Mouse (Mus musculus) myocyte (in vitro differentiated cells): ENCODE results near the gene 9430015G10Rik. TPM values are rescaled to one million over a fixed set of nuclear protein-coding genes. Genes with fewer than 3 reads are reported as not detected.

Source experiments
- H3K27me3 ChIP-seq: one replicate; pipeline ENCODE4 v1.6.1; 2011; ENCODE audit not compliant: control insufficient read depth, insufficient read depth, insufficient read length
- H3K36me3 ChIP-seq: one replicate; pipeline ENCODE4 v1.6.1; 2011; ENCODE audit not compliant: control insufficient read depth, insufficient read depth
- H3K4me2 ChIP-seq: one replicate; pipeline ENCODE4 v1.6.1; 2011; ENCODE audit warnings: low read depth, control low read depth
- H3K4me3 ChIP-seq: one replicate; pipeline ENCODE4 v1.5.1; 2011; ENCODE audit warnings: mild to moderate bottlenecking, control low read depth, moderate library complexity
- H3K79me2 ChIP-seq: one replicate; pipeline ENCODE4 v1.6.1; 2011; ENCODE audit not compliant: control insufficient read depth, insufficient read depth
- H3ac ChIP-seq: one replicate; pipeline ENCODE4 v1.6.1; 2011; ENCODE audit not compliant: control insufficient read depth, insufficient read length
- CEBPB ChIP-seq: IDR thresholded peaks from 2 replicates; pipeline ENCODE4 v1.6.1; 2011; ENCODE audit warnings: mild to moderate bottlenecking, moderate library complexity; ENCODE audit not compliant: poor library complexity, insufficient read depth, severe bottlenecking
- E2F4 ChIP-seq: IDR thresholded peaks from one replicate; pipeline ENCODE4 v1.6.1; 2011; ENCODE audit warnings: mild to moderate bottlenecking, control low read depth, moderate library complexity; ENCODE audit not compliant: insufficient read depth
- MAX ChIP-seq: IDR thresholded peaks from one replicate; pipeline ENCODE4 v1.6.1; 2011; ENCODE audit warnings: low read depth, mild to moderate bottlenecking, control low read depth
- MYOD1 ChIP-seq, 3 experiments: IDR thresholded peaks; one replicate each; pipeline ENCODE4 v1.6.1; 2011; ENCODE audit warnings: control low read depth in 2 of 3, low read depth in 2 of 3, mild to moderate bottlenecking in 2 of 3, moderate library complexity in 1 of 3; ENCODE audit not compliant: insufficient read length in 2 of 3, control insufficient read depth in 1 of 3
- MYOG ChIP-seq, 3 experiments: IDR thresholded peaks; one replicate each; pipeline ENCODE4 v1.6.1; 2011; ENCODE audit warnings: control low read depth in 2 of 3, low read depth in 2 of 3, mild to moderate bottlenecking in 2 of 3; ENCODE audit not compliant: insufficient read length in 2 of 3, control insufficient read depth in 1 of 3, insufficient read depth in 1 of 3
- POLR2A ChIP-seq: IDR thresholded peaks from one replicate; pipeline ENCODE4 v1.6.1; 2011; ENCODE audit warnings: low read depth, mild to moderate bottlenecking, control low read depth, moderate library complexity; ENCODE audit not compliant: insufficient read length
- POLR2AphosphoS2 ChIP-seq: IDR thresholded peaks from one replicate; pipeline ENCODE4 v1.6.1; 2011; ENCODE audit warnings: low read depth, control low read depth; ENCODE audit not compliant: insufficient read length
- REST ChIP-seq: IDR thresholded peaks from one replicate; pipeline ENCODE4 v1.6.1; 2011; ENCODE audit warnings: mild to moderate bottlenecking, control low read depth, moderate library complexity; ENCODE audit not compliant: insufficient read depth, insufficient read length
- SRF ChIP-seq: IDR thresholded peaks from one replicate; pipeline ENCODE4 v1.6.1; 2011; ENCODE audit warnings: low read depth; ENCODE audit not compliant: control insufficient read depth, insufficient read length
- TCF12 ChIP-seq: IDR thresholded peaks from one replicate; pipeline ENCODE4 v1.6.1; 2011; ENCODE audit warnings: mild to moderate bottlenecking, control low read depth; ENCODE audit not compliant: poor library complexity, insufficient read depth, severe bottlenecking
- TCF3 ChIP-seq: IDR thresholded peaks from one replicate; pipeline ENCODE4 v1.6.1; 2011; ENCODE audit warnings: low read depth, control low read depth; ENCODE audit not compliant: insufficient read length
- USF1 ChIP-seq: IDR thresholded peaks from one replicate; pipeline ENCODE4 v1.6.1; 2011; ENCODE audit warnings: low read depth, mild to moderate bottlenecking, control low read depth, moderate library complexity
- polyA plus RNA-seq: library from polyadenylated mRNA; unstranded; fragments of >200 nt; fragmentation: generic; extraction: Trizol; gene quantifications from one replicate; pipeline ENCODE4 v1.2.1, GENCODE M21; 2012; ENCODE audit warnings: missing spikeins

Gene 9430015G10Rik
- polyA plus RNA-seq, 1 experiment: 11.0 TPM

DNA sequence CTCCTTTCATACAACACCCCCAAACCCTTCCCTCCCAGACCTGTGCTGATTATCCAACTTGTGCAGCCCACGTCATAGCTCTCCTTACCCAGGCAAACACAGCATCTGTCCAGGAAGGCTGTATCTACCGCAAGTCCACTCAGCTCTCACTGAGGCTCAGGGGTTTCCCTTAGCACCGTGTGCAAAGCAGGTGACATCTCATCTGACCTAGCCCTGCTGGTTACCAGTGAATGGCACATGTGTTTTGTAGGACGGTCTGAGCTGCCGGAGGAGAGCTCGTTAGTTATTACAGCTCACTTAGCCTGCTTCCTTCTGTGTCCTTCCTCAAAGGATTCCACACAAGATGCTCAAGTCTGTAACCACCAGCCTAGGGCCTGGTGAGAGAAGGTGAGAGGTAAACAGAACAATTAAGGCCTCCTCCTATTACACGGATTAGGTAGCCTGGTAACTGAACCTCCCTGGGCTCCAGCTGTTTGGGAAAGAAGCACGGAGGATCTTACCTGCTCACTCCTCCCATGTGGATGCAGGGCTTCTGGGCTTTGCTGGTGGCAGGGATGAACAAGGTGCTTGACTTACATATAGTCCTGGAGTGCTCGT, 11.9 kb upstream of the 9430015G10Rik start:
- Histone ChIP-seq H3K27me3 (peaks cover 37% of the 10 kb centered on the region), H3K36me3 (no peaks in the 10 kb centered on the region), H3K79me2 (no peaks in the 10 kb centered on the region), H3K4me3 (no peak overlapping the region), H3K4me2 (no peak overlapping the region), H3ac (no peak overlapping the region)
- TF ChIP-seq MYOD1 (IDR thresholded peaks at IDR 0.05; ENCODE audit: control insufficient read depth in 1 of 3, insufficient read length in 2 of 3, low read depth in 2 of 3) (no peak), E2F4 (no peak), SRF (no peak), REST (no peak), USF1 (no peak), TCF3 (no peak), MAX (no peak), POLR2AphosphoS2 (no peak), CEBPB (no peak), TCF12 (no peak), POLR2A (no peak), MYOG (IDR thresholded peaks at IDR 0.05; ENCODE audit: control insufficient read depth in 1 of 3, insufficient read depth in 1 of 3, insufficient read length in 2 of 3, low read depth in 2 of 3) (no peak)

DNA sequence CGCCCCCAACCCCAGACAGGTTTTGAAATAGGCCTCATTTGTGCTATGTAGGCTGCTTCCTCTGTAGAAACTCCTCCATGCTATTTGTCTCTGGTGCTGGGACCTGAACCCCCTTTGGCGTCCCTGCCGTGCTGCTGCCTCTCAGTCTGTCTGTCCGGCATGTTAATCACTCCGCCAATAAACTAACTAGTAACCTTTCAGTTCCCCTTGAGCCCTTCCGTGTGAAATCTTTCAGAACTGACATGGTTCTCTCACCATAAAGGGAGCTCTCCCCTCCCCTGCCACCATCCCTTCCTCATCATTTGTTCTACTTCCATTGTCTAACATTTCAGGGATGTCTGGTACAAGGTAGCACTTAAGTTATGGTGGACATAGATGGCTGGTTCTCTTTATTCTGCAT, 10.4 kb upstream of the 9430015G10Rik start:
- TF ChIP-seq REST (no peak), TCF3 (no peak), SRF (no peak), MAX (no peak), E2F4 (no peak), POLR2A (no peak), POLR2AphosphoS2 (no peak), CEBPB (no peak), MYOD1 (IDR thresholded peaks at IDR 0.05; ENCODE audit: control insufficient read depth in 1 of 3, insufficient read length in 2 of 3, low read depth in 2 of 3) (no peak), TCF12 (no peak), MYOG (IDR thresholded peaks at IDR 0.05; ENCODE audit: control insufficient read depth in 1 of 3, insufficient read depth in 1 of 3, insufficient read length in 2 of 3, low read depth in 2 of 3) (no peak), USF1 (no peak)
- Histone ChIP-seq H3K79me2 (no peaks in the 10 kb centered on the region), H3K36me3 (no peaks in the 10 kb centered on the region), H3ac (no peak overlapping the region), H3K4me3 (no peak overlapping the region), H3K27me3 (peaks cover 30% of the 10 kb centered on the region), H3K4me2 (no peak overlapping the region)

DNA sequence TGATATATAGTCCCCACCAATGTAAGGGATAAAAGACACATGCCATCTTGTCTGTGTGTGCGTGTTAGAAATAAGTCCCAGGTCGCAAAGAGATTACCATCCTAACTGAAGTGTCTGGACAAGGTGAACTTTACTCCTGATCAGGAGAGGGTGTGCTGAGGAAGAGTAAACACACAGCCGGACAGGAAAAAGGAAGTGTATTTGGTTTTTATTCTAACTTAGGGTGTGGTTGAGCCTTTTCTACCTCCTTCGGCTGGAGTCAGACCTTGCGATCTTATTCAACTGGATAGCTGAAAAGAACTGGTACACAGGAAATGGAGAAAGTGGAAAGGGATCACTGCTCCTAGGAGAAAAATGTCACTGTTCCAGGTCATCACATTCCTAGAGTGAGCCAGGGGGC, 9.3 kb upstream of the 9430015G10Rik start:
- no peak for TF ChIP-seq MYOD1 (IDR thresholded peaks at IDR 0.05; ENCODE audit: control insufficient read depth in 1 of 3, insufficient read length in 2 of 3, low read depth in 2 of 3)
- no peak for TF ChIP-seq TCF3
- no peak for TF ChIP-seq E2F4
- no peak for TF ChIP-seq CEBPB
- TF ChIP-seq POLR2AphosphoS2: no peak
- TF ChIP-seq TCF12: no peak
- TF ChIP-seq MYOG (IDR thresholded peaks at IDR 0.05; ENCODE audit: control insufficient read depth in 1 of 3, insufficient read depth in 1 of 3, insufficient read length in 2 of 3, low read depth in 2 of 3): no peak
- H3K4me3 ChIP-seq: no peak overlapping the region
- no peak overlapping the region for H3ac ChIP-seq
- H3K4me2 ChIP-seq: no peak overlapping the region
- no peaks in the 10 kb centered on the region for H3K79me2 ChIP-seq
- no peaks in the 10 kb centered on the region for H3K36me3 ChIP-seq
- peaks cover 29% of the 10 kb centered on the region for H3K27me3 ChIP-seq

DNA sequence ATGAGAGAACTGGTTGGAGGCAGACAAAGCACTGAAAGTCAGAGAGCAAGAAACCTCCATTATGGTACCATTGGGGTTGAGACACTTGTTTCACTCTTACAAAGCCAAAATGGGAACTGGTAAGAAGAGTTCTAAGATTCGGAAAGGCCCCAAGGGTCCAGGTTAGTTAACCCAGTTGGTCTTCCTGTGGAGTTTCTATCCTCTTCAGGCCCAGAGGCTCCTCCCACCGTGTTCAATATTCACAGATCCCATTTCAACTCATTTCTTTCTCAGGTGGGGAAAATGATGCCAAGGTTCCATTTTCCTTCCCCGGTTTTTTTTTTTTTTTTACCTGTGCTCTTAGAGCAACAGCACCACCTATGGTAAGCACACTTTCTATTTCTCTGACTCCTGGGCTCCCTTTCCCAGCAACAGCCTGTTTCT, 8.3 kb upstream of the 9430015G10Rik start:
- Histone ChIP-seq H3K4me2 (no peak overlapping the region), H3K79me2 (no peaks in the 10 kb centered on the region), H3K4me3 (no peak overlapping the region), H3K36me3 (no peaks in the 10 kb centered on the region), H3ac (no peak overlapping the region), H3K27me3 (peaks cover 29% of the 10 kb centered on the region)
- TF ChIP-seq E2F4 (no peak), POLR2AphosphoS2 (no peak), SRF (no peak), MAX (no peak), CEBPB (no peak), MYOD1 (IDR thresholded peaks at IDR 0.05; ENCODE audit: control insufficient read depth in 1 of 3, insufficient read length in 2 of 3, low read depth in 2 of 3) (no peak), POLR2A (no peak)

DNA sequence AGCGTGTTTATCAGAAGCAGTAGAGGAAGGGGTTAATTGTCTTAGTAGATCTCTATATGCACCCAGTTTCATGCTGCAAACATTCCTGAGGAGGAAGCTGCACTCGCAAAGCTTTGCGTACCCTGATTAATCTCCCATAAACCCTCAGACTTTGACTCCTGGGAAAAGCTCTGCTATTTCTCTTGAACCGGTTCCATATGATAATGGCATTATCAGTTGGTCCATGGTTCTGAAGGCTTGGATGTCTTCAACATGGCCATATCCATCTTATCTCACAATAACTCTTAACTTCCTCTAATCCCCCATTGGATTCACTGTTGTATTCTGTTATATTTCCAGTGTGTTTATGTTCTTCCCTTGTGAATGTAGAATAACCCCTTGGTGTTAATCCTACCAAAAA, 6.4 kb upstream of the 9430015G10Rik start:
- Histone ChIP-seq H3K36me3 (no peaks in the 10 kb centered on the region), H3K79me2 (no peaks in the 10 kb centered on the region), H3K4me3 (no peak overlapping the region), H3ac (no peak overlapping the region), H3K4me2 (no peak overlapping the region), H3K27me3 (peaks cover 14% of the 10 kb centered on the region)
- no peak for TF ChIP-seq MAX
- TF ChIP-seq CEBPB: no peak
- TF ChIP-seq SRF: no peak
- no peak for TF ChIP-seq E2F4
- no peak for TF ChIP-seq MYOG (IDR thresholded peaks at IDR 0.05; ENCODE audit: control insufficient read depth in 1 of 3, insufficient read depth in 1 of 3, insufficient read length in 2 of 3, low read depth in 2 of 3)
- no peak for TF ChIP-seq POLR2AphosphoS2
- no peak for TF ChIP-seq TCF3
- TF ChIP-seq REST: no peak
- TF ChIP-seq TCF12: no peak
- TF ChIP-seq POLR2A: no peak
- no peak for TF ChIP-seq USF1
- no peak for TF ChIP-seq MYOD1 (IDR thresholded peaks at IDR 0.05; ENCODE audit: control insufficient read depth in 1 of 3, insufficient read length in 2 of 3, low read depth in 2 of 3)
